Mouse (Mus musculus) limb, embryonic 15.5 days (tissue): ENCODE measurements at regions not wholly inside any gene's neighbourhood (a gene's known extent, or its start where the extent isn't known, plus 50 kb on each side); places are given as distances from the start of the nearest gene placed in this dataset.

ENCODE experiments used
- ATAC-seq: fragments of 200-750 bp; cut with Nextera tagmentation; 2 replicates; pipeline ENCODE4 v1.8.0; 2017; ENCODE audit warnings: low read depth, moderate TSS enrichment; ENCODE audit not compliant: insufficient number of reproducible peaks, low FRiP score, low TSS enrichment
- H3K27ac ChIP-seq: fragments of 300-500 bp; sonication (generic); 2 replicates; pipeline ENCODE4 v1.5.1; 2015; ENCODE audit warnings: moderate library complexity, mild to moderate bottlenecking, inconsistent platforms
- H3K27me3 ChIP-seq: fragments of 300-500 bp; sonication (generic); 2 replicates; pipeline ENCODE4 v1.6.1; 2015; ENCODE audit warnings: inconsistent platforms
- H3K36me3 ChIP-seq: fragments of 300-500 bp; sonication (generic); 2 replicates; pipeline ENCODE4 v1.6.1; 2015; ENCODE audit warnings: inconsistent platforms
- H3K4me1 ChIP-seq: fragments of 300-500 bp; sonication (generic); 2 replicates; pipeline ENCODE4 v1.6.1; 2015; ENCODE audit warnings: inconsistent platforms
- H3K4me2 ChIP-seq: fragments of 300-500 bp; sonication (generic); 2 replicates; pipeline ENCODE4 v1.6.1; 2015; ENCODE audit warnings: mild to moderate bottlenecking, inconsistent platforms
- H3K4me3 ChIP-seq: fragments of 300-500 bp; sonication (generic); 2 replicates; pipeline ENCODE4 v1.5.1; 2015; ENCODE audit warnings: mild to moderate bottlenecking, inconsistent platforms
- H3K9ac ChIP-seq: fragments of 300-500 bp; sonication (generic); 2 replicates; pipeline ENCODE4 v1.6.1; 2015; ENCODE audit warnings: inconsistent platforms
- H3K9me3 ChIP-seq: fragments of 300-500 bp; sonication (generic); 2 replicates; pipeline ENCODE4 v1.6.1; 2016; ENCODE audit warnings: inconsistent platforms
- WGBS: fragments of 180-500 bp; shearing (Covaris S2); methylation state at CpG from one replicate; pipeline ENCODE4 v1.1.7; 2015; 5-methylcytosine and 5-hydroxymethylcytosine counted together

- Histone ChIP-seq H3K27ac (no peak overlapping the region), H3K4me2 (no peak overlapping the region), H3K27me3 (no peaks in the 10 kb centered on the region), H3K9me3 (no peaks in the 10 kb centered on the region), H3K4me1 (no peaks in the 10 kb centered on the region; the same call in 1 of the 2 replicates), H3K9ac (no peak overlapping the region), H3K36me3 (no peaks in the 10 kb centered on the region), H3K4me3 (no peak overlapping the region)
- ATAC-seq, result no peak
- 72% methylated on average over 3 of the region's 3 CpGs for WGBS
These were observed 138.0 kb downstream of the Lmo4 start for GRCm38 (mm10) chr3:144067016-144067415.

DNA sequence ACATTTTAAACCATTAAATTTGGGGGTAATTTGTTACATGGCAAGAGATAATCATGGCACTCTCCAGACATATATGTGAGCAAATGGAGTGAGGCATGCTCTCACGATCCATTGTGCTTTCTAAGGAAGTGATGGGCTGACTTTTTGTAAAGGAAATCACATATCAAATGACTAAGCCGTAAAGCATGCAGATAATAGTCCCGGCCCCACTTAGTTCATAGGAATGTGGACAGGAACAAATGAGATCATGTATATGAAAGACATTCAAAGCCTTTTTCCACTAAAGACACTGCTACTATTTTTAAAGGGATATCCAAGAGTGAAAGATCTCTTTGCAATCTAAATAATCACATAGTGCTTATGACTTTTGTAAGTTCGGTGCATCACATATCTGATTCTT, 146.9 kb downstream of the Lmo4 start:
- H3K9me3 ChIP-seq, result no peaks in the 10 kb centered on the region
- ATAC-seq, result no peak
- no peaks in the 10 kb centered on the region for H3K4me1 ChIP-seq
- H3K27ac ChIP-seq, result no peak overlapping the region
- H3K4me2 ChIP-seq, result no peak overlapping the region
- no peaks in the 10 kb centered on the region for H3K27me3 ChIP-seq
- no peak overlapping the region for H3K4me3 ChIP-seq
- 57% methylated on average over 4 of the region's 4 CpGs for WGBS
- H3K36me3 ChIP-seq, result no peaks in the 10 kb centered on the region
- no peak overlapping the region for H3K9ac ChIP-seq

GRCm38 (mm10) chr3:144050341-144050740, 154.7 kb downstream of the Lmo4 start:
- Histone ChIP-seq H3K36me3 (no peaks in the 10 kb centered on the region), H3K4me1 (no peaks in the 10 kb centered on the region), H3K9ac (no peak overlapping the region), H3K27me3 (no peaks in the 10 kb centered on the region), H3K4me2 (no peak overlapping the region), H3K9me3 (no peaks in the 10 kb centered on the region), H3K4me3 (no peak overlapping the region), H3K27ac (no peak overlapping the region)
- no peak for ATAC-seq
- 78% methylated on average over 4 of the region's 4 CpGs for WGBS

DNA sequence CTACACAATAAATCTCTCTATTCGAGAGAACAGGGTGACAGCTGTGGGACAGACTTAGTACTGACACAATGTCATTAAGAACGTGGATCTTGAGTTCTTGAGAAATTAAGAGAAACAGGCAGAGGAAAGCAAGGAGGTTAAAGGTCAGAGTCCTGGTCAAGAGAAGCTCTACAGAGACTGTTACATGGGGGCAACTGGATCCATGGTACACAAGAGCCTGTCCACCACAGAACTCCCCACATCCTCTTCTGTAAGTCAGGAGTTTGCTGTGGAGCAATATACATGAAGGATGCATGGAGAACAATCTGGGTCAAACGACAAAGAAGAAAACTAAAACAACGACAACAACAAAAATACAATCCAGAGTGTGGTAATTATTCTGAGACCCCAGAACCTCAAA, 155.8 kb downstream of the Lmo4 start:
- Histone ChIP-seq H3K4me3 (no peak overlapping the region), H3K9me3 (no peaks in the 10 kb centered on the region), H3K27me3 (no peaks in the 10 kb centered on the region), H3K36me3 (no peaks in the 10 kb centered on the region), H3K9ac (no peak overlapping the region), H3K27ac (no peak overlapping the region), H3K4me2 (no peak overlapping the region), H3K4me1 (no peaks in the 10 kb centered on the region)
- ATAC-seq, result no peak
- WGBS, result 63% methylated on average over 4 of the region's 4 CpGs

DNA sequence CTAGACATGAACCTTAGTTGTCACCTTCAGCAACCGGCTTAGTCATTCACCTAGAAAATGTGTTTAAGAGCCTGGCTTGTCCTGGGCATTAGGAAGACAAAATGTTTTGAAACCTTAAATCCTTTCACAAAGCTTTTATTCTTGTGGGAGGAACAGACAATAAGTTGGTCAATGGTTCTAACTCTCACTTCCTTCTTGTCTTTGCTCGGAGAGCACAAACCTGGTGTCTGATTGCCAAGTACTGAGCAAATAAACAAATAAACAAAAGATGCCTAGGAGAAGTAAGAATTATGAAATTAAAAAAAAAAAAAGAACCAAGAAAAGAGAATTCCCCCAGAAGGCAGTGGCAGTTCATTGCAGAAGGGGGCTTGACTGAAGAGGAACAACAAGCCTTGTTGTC, 160.7 kb downstream of the Lmo4 start:
- Histone ChIP-seq H3K9me3 (no peaks in the 10 kb centered on the region), H3K4me1 (no peaks in the 10 kb centered on the region), H3K36me3 (no peaks in the 10 kb centered on the region), H3K9ac (no peak overlapping the region), H3K27ac (no peak overlapping the region), H3K4me3 (no peak overlapping the region), H3K4me2 (no peak overlapping the region), H3K27me3 (no peaks in the 10 kb centered on the region)
- WGBS, result 94% methylated on average over 2 of the region's 2 CpGs
- no peak for ATAC-seq

DNA sequence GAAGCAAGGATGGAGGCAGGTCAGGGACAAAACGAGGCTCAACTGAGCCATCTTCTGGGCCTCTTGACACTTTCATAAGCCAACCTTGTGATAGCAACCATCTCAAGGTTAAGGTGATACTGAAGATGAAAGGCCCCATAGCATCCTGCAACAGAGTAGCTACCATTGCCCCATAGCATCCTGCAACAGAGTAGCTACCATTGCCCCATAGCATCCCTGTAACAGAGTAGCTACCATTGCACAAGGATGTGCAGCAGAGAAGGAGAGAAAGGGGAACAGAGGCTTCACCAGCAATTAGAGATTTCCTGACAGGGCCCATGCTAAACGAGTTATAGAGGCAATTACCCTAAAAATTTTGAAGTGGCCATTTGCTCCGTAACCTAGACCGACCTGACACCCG, 163.2 kb downstream of the Lmo4 start:
- Histone ChIP-seq H3K27me3 (no peaks in the 10 kb centered on the region), H3K9me3 (no peaks in the 10 kb centered on the region), H3K4me3 (no peak overlapping the region), H3K4me2 (no peak overlapping the region), H3K36me3 (no peaks in the 10 kb centered on the region), H3K27ac (no peak overlapping the region), H3K4me1 (no peaks in the 10 kb centered on the region), H3K9ac (no peak overlapping the region)
- ATAC-seq, result no peak
- WGBS, result 43% methylated on average over 5 of the region's 5 CpGs

DNA sequence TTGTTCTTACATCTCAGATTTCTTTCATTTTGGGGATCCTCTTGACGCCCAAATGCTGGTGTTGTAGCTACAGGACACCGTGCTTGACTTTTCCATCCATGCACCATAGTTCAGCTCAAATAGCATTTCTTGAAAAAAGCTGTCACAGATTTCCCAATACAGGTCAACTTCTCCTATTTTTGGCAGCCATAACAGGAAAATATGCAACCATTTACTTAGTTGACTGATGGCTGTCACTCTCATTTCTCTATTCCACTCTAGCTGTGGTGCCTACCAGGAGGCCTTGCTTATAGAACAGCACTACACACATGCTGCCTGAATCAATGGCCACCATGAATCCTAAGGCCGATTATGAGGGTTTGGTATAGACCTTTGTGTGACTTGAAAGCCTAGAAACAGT, 165.5 kb downstream of the Lmo4 start:
- H3K27ac ChIP-seq, result no peak overlapping the region
- no peak overlapping the region for H3K9ac ChIP-seq
- H3K4me1 ChIP-seq, result no peaks in the 10 kb centered on the region
- no peak overlapping the region for H3K4me2 ChIP-seq
- ATAC-seq, result no peak
- H3K4me3 ChIP-seq, result no peak overlapping the region
- 91% methylated on average over 3 of the region's 3 CpGs for WGBS
- no peaks in the 10 kb centered on the region for H3K9me3 ChIP-seq
- no peaks in the 10 kb centered on the region for H3K36me3 ChIP-seq
- no peaks in the 10 kb centered on the region for H3K27me3 ChIP-seq

- H3K4me3 ChIP-seq, result no peak overlapping the region
- H3K27ac ChIP-seq, result no peak overlapping the region
- H3K4me1 ChIP-seq, result no peaks in the 10 kb centered on the region
- ATAC-seq, result no peak
- no peaks in the 10 kb centered on the region for H3K27me3 ChIP-seq
- H3K36me3 ChIP-seq, result no peaks in the 10 kb centered on the region
- H3K9me3 ChIP-seq, result no peaks in the 10 kb centered on the region
- WGBS, result 92% methylated on average over 1 of the region's 1 CpGs
- H3K9ac ChIP-seq, result no peak overlapping the region
- no peak overlapping the region for H3K4me2 ChIP-seq
These were observed 175.4 kb downstream of the Lmo4 start for GRCm38 (mm10) chr3:144029611-144030010.

DNA sequence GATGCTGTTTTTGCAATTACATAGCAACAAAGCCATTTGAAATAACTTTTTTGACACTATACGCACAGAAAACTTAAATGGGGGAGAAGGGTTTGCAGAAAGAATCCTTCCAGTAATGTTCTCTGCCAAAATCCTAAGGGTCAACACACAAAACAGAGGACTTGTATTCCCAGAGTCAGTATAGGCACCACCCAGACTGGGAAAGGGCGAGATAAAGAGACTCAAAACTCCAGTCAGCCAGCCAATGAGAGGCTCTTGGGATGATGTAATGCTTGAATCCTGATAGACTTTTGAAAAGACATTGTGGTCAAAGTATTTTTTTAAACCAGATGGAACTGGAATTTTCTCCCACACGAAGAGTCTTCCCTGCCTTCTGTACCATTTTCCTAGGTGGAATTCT, 175.9 kb downstream of the Lmo4 start:
- no peak overlapping the region for H3K27ac ChIP-seq
- ATAC-seq, result no peak
- no peaks in the 10 kb centered on the region for H3K27me3 ChIP-seq
- 76% methylated on average over 3 of the region's 3 CpGs for WGBS
- H3K9ac ChIP-seq, result no peak overlapping the region
- H3K36me3 ChIP-seq, result no peaks in the 10 kb centered on the region
- no peaks in the 10 kb centered on the region for H3K4me1 ChIP-seq
- no peaks in the 10 kb centered on the region for H3K9me3 ChIP-seq
- H3K4me3 ChIP-seq, result no peak overlapping the region
- H3K4me2 ChIP-seq, result no peak overlapping the region

GRCm38 (mm10) chr3:144027134-144027980, 177.7 kb downstream of the Lmo4 start:
- H3K36me3 ChIP-seq, result no peaks in the 10 kb centered on the region
- no peak for ATAC-seq
- 88% methylated on average over 6 of the region's 6 CpGs for WGBS
- H3K27me3 ChIP-seq, result no peaks in the 10 kb centered on the region
- no peak overlapping the region for H3K4me3 ChIP-seq
- no peak overlapping the region for H3K9ac ChIP-seq
- H3K4me2 ChIP-seq, result no peak overlapping the region
- H3K9me3 ChIP-seq, result no peaks in the 10 kb centered on the region
- H3K27ac ChIP-seq, result no peak overlapping the region
- no peaks in the 10 kb centered on the region for H3K4me1 ChIP-seq

GRCm38 (mm10) chr3:144025451-144026125, 179.4 kb downstream of the Lmo4 start:
- Histone ChIP-seq H3K9me3 (no peaks in the 10 kb centered on the region), H3K4me2 (no peak overlapping the region), H3K4me1 (no peaks in the 10 kb centered on the region), H3K27ac (no peak overlapping the region), H3K9ac (no peak overlapping the region), H3K36me3 (no peaks in the 10 kb centered on the region), H3K4me3 (no peak overlapping the region), H3K27me3 (no peaks in the 10 kb centered on the region)
- whole genome bisulfite sequencing, result 43% methylated on average over 14 of the region's 14 CpGs
- ATAC-seq, result no peak

DNA sequence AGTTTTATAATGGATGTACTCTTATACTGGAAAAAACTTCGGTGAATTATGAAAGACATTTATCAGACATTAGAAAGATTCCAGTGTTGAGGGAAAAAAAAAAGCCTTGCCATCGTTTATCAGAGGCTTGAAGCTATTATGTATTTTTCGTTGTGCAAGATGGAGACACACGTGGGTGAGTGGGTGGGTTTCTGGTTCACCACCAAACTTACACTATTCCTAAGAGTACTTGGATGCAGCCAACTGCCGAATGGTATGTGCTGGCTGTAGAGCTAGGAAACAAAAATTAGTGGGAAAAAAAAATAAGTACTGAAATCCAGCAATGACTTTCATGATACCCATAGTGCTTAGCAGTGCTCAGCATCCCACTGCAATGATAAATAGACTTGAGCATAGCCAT, 180.8 kb downstream of the Lmo4 start:
- H3K9ac ChIP-seq, result no peak overlapping the region
- no peaks in the 10 kb centered on the region for H3K36me3 ChIP-seq
- WGBS, result 75% methylated on average over 5 of the region's 5 CpGs
- H3K9me3 ChIP-seq, result no peaks in the 10 kb centered on the region
- no peaks in the 10 kb centered on the region for H3K27me3 ChIP-seq
- H3K4me3 ChIP-seq, result no peak overlapping the region
- no peak for ATAC-seq
- no peak overlapping the region for H3K27ac ChIP-seq
- no peaks in the 10 kb centered on the region for H3K4me1 ChIP-seq
- no peak overlapping the region for H3K4me2 ChIP-seq
